Mouse (Mus musculus) liver, embryonic 14.5 days (tissue): Measurements from ENCODE around the gene Gm20767.
"Not testable (repeated sequence)": the region's sequence is repeated elsewhere in the genome, so short reads cannot be mapped to it uniquely, and the experiment has no call there.

ENCODE experiments used
- CTCF ChIP-seq: IDR thresholded peaks from 2 replicates; pipeline ENCODE4 v1.5.1; 2016; ENCODE audit warnings: antibody characterized with exemption, low read depth, control low read depth
- EP300 ChIP-seq: IDR thresholded peaks from 2 replicates; pipeline ENCODE4 v1.6.1; 2016; ENCODE audit warnings: antibody characterized with exemption, low read depth

GRCm38 (mm10) chr13:120172133-120172532 lies 32.1 kb downstream of the Gm20767 start, which contains the start of gene Gm21818:
- not testable (repeated sequence) for TF ChIP-seq CTCF, EP300
